Mouse (Mus musculus) CD4-positive helper T cell, adult 2 months (primary cell): ENCODE data around the gene Eepd1.

Experiments
- DNase-seq: peaks from one replicate; pipeline ENCODE4 v3.0.0-alpha.2; 2012; ENCODE audit warnings: low read depth, missing footprints, low spot score

Gene Eepd1

DNA sequence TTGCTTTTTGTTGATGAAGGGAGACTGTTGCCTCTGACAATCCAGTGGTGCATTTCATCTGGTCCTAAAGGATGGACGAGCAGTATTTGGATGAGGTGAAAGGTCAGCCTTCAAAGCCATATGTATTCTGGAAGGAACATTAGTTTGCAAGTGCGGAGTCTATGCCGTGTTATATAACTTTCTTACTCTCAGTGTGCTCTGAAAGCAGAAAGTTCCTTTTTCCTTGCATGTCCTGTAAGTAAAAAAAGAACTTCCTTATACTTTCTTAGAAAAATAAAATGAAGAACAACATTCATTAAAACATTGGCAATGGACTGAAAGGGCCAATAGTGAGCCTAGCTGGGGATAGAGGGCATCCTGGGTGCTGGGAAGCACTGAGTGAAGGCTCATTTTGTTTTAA lies 50.8 kb downstream of the Eepd1 start:
- no peak for DNase-seq

DNA sequence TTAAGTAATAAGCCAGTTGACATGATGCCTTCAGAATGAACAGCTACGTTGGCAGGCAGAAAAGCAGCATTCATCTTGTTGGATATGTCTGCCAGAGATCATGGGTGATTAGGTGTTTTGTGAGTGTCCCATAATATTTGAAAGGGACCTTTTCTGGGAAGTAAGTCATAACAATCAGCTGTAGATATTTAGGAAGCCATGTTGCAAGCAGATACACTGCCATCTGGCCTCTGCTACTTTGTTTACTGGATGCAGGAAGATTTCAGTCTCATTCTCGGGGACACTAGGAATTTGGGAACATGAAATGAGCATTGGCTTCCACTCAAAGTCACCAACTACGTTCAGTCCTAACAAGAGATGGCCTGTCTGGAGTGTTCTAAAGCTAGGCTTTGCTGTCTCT lies 54.1 kb downstream of the Eepd1 start:
- DNase-seq = no peak

DNA sequence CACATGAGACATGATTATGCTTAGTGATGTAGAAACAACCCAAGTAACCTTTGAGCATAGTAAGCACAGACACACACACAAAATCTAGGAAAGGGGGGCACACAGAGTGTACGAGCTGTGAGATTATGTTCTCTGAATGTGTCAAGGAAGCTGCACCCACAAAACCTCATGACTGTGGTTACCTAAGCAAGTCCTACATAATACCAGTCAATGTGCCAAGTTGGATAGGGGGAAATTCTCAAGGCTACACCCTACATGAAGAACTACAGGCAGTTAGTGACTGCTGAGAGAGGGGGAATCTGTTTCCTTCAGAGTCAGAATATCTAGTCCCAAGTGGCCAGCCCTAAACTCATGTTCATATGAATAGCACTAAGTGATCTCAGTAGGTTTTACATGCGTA lies 58.1 kb downstream of the Eepd1 start:
- DNase-seq = no peak

DNA sequence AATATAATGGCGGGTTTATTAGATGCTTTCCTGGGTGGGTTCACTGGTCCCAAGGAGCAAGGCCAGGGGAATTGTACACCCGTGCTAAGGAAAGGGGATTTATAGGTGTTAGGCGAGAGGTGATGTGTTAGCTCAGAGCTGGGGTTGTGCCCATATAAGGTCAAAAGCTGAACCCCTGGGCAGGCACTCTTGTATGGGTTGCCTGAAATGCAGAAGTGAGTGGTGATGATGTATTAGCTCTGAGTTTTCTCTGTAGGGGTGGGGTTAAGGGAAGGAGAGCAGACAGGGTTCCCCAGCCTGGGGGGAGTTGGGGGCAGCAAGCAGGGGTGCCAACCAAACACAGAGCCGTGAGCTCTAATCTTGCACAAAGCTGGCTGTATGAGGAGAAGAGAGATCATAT lies 60.0 kb downstream of the Eepd1 start:
- DNase-seq = no peak

DNA sequence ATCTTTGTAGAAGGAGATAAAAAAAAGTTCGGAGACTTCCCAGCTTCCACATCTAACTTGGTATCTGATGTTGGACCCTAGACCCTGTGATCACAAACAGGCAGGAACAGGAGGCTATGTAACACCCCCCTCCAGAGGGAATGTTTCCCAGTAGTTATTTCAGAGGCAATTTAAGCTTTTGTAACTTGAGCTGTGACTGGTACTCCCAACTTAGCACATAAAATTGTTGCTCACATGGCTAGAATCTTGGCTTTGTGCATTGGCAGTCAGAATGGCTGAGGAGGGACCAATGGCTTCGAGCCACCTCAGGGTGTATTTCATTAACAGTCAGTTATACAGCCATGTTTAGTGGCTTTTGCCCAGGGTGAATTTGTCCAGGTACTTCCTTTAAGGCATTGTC lies 63.9 kb downstream of the Eepd1 start:
- DNase-seq = no peak

DNA sequence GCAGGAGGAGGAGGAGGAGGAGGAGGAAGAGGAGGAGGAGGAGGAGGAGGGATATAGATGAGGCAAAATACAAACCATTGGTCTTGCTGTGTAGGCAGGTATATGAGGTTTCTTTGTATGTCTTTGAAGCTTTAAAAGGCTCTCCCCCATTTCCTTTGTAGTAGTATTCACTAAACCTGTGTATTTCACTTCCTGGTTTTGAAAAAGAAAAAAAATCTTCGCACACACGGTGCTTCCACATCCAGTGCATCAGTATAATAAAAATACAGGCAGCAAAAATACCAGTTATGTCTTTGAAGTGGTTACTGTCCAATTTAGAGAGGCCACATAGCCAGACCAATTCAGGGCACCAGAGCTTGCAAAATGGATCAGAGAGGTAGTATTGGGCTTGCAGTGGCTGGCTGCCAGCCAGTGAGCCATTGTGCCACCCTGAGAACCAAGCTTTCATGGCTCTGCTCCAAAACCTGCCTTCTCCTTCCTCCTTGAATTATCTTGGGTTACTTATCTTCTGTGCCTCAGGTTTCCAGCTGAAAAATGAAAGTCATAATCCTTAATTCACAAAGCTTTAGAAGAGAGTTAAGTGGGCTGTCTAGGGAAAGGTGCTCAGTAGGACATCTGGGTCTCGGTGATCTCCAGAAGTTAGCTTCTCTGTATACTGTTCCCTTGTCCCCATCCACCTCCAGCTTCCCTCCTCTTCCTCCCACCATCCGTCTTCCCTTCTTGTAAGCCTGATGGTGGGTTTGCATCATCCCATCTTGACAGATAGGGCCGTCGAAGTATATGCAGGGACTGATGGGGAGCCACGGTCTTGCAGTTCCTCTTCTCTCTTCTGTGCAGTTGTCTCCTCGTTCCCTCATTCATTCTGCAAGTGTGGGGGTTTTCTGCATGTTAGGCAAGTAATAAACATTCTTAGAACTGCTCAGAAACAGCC lies 68.0 kb downstream of the Eepd1 start:
- peak; percentile 15 for DNase-seq

DNA sequence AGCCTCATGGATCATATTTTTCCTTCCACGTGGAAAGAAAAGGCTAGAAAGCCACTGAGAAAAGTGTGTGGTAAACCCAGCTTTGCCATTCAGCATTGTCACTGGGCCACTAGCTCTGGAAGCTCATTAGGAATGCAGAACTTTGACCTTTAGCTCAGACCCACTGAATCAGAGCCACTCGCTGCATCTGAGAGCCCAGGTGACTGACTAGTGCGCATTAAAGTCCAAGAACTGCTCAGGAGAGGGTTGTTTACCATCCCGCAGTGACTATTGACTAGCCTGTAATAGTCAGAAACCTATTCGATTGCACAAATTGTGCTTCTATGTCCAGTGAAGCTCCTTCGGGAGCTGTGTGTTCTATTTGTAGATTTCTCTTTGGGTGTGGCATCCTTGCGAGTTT lies 68.8 kb downstream of the Eepd1 start:
- no peak for DNase-seq

DNA sequence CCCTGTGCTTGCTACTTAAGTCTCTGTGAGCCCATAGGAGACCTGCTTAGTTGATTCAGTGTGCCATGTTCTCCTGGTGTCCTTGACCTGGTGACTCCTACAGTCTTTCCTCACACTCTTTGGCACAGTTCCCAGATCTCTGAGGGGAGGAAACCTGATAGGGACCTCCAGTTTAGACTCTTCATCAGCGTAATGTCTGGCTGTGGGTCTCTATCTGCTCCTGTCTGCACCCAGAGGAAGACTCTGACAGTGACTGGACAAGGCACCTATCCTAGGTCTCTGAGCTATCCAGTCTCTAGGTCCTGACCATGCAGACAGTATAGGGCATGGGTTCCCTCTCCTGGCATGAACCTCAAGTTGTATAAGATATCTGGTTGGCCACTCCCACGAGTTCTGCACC lies 71.2 kb downstream of the Eepd1 start:
- DNase-seq = no peak

DNA sequence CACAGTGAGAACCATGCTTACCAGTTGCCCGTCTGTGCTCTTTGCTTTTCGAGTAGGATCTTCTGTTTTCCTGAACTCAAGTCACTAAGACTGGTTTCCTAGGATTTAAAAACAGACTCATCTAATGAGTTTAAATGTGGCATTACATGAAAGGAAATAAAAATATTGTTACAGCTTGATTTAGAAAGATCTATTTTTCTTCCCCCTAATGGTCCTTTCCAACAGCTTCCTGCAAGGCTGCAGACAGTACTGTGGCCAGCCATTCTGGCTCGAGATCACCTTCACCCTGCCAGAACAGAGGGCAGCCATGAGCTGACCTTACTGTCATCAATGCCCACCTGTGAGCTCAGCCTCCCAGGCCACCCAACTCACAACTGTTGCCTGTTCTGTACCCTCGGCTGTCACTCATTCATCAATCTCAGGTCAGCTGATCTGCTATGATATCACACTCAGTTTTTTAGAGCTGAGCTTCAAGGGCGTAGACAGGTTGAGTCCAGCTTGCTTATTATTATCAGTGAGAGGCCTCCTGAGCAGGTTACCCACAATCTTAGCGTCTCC lies 73.0 kb downstream of the Eepd1 start:
- no peak for DNase-seq

DNA sequence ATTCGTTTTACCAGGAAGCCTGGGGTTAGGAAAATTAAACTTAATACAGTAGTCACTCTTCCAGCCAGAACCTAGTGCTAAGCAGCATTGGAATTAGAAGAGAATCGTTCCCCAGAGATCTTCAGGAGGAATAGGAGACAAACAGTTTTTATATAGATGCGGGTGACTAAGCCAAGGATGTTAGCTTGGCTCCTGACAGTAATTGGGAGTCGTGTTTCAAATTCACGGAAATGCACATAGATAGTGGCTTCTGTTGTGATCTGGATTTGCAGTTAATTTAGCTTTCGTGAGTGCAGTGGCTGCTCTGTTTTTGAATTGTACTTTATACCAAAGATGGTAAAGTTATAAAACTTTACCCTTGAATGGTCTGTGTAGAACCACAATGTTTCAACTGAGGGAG lies 73.9 kb downstream of the Eepd1 start:
- no peak for DNase-seq

DNA sequence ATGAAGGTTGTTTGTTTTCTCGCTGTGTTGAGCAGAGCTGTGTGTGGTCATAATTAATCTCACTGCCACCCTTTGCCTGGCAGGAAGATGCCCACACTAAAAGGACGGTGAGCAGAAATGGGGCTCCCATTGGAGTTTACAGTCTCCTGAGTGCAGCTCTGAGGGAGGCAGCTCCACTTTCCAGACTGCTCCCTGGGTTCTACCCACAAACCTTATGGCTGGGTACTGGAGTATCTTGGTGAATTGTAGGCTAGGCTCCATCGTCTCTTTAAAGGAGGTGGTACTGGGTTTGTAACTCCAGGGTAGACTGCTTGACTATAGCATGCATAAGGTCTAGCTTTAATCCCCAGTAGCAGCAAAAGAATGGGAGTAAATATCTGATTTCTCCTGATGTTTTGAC lies 74.7 kb downstream of the Eepd1 start:
- no peak for DNase-seq

DNA sequence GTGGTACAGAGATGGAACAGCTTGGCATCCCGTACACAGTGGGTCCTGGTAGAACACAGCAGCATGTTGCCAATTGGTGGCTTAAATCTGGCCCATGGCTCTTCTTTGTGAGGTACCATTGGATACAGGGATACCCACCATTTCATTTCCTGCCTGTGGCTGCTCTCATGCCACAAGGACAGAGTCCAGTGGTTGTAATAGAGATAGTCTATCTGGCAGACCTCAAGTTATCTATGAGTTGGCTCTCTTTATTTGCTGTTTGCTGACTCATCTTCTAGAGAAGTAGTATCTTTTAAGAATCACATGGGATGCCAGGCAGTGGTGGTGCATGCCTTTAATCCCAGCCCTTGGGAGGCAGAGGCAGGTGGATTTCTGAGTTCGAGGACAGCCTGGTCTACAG lies 76.0 kb downstream of the Eepd1 start:
- no peak for DNase-seq

DNA sequence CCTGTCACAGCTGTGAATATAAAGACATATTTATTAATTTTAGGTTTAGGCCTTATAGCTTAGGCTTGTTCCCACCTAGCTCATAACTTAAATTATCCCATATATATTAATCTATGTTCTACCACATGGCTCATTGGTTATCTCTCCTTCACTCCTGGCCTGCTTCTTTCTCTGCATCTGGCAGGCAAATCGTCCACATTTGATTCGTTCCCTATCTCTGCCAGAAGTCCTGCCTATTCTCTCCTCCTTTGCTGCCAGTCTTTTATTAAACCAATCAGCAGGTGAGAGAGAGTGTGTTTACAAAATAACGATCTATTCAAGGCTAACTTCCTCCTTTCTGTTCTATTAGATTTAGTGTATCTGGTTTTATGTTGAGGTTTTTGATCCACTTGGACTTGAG lies 77.5 kb downstream of the Eepd1 start:
- DNase-seq = no peak

DNA sequence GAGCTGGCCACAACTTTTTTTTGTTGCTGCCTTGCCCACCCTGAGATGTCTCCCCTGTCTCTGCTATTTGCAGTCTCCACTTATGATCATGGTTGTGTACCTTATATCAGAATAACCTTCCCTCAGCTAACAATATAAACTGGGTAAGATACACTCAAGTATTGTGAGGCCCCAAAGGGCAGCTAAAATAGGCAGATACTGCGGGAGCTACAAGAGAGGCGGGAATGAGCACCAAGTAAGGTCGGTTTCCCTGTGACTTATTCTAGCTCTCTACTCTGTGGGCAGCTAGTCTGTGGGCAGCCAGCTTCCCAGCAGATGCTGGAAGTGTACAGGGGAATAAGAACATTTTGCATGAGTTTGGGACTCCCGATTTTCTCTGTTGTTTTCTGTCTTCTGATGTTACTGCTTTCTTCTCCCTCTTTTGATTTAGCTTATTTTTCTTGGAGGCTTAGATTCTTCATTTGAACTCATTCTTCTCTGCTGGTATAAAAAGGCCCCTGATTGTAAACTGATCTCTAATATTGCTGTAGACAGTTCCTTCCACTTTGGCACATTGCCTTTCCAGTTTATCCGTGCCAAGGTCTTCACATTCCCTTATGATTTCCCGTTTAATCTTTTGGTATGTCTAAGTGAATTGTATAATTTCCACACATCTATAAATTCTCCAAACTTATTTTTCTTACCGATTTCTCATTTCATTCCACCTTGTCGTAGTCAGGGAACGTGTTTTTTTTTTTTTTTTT lies 78.8 kb downstream of the Eepd1 start:
- DNase-seq = no peak

DNA sequence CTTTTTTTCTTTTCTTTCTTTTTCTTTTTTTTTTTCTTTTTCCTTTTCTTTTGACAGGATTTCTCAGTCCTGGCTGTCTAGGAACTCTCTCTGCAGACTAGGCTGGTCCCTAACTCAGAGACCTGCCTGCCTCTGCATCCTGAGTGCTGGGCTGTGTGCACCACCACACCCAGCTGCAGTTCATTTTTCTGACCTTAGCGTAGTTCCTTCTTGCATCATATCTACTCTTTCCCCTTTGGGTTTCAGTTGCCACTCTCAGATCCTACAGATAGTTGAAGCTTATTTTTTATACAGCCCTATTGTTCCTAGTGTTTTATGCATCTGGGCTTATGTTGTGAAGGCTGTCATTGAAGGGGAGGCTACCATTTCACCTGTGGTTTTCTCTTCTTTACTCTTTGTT lies 79.8 kb downstream of the Eepd1 start:
- no peak for DNase-seq

DNA sequence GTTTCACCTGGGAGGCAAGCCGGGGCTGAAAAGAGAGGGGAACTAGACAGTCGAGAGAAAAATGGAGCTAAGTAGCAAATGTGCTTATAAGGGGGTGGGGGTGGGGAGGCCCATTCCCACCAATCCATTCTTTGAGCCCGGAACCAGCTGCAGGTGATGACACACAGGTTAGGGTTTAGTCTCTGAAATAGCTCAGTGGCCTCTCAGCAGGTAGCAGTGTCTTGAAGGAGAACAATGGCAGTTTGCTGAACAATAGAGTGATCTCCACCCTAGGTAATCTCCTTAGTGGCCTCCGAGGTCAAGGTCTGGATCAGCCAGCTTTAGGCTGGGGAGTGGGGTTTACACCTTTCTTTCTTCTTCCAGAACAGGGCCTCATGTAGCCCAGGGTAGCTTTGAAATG lies 82.5 kb downstream of the Eepd1 start:
- DNase-seq = no peak

DNA sequence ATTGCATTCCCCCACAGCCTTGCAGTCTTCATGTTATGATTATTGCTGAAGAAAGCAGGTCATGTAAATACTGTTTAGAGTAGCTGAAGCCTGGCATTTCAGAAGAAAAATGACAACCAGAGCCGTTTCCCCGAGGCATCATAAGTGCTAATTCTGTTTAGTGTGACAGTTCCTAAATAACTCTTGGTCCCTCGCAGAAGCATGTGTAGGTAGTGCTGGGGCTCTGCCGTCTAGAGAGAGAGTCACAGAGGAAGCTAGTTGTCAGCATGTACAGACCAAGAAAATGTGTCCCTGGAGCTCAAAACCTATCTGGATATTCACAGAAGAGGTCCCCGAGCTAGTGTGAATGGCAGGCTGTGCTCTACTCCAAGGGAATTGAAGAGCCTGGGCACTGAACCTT lies 85.7 kb downstream of the Eepd1 start:
- DNase-seq = no peak

DNA sequence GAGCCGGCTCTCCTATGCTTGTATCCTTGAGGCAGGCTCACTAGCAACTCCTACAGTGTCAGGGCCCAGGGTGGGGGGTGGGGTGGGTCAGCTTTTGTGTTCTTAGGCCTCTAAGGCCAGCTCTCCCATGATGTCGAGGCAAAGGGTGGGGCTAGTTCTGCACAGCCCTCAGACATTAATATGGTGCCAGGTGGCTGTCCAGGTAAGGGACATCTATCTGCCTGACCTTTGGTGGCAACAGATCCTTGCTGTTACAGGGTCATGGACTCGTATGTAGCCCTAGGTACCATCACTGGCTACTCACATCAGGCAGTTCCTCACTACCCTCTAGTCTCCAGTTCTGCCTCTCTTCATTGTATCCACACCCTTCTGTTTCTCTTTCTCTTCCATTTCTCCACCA lies 87.4 kb downstream of the Eepd1 start:
- DNase-seq = no peak

DNA sequence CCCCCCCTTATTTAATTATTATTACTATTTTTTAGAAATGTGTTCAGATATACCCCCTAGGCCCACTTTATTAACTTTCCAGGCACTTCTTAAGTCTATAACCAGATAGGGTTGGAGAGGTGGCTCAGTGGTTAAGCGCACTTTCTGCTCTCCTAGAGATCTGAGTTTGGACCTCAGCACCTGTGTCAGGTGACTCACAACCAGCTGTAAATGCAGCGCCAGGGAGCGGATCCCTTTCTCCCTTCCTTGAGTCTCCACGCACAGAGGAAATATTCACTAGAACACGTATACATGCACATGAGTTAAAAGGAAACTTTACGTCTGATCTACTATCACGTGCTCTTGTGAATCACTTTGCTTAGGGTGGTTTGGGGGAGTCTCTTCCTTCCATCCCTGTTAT lies 88.7 kb downstream of the Eepd1 start:
- DNase-seq = no peak

DNA sequence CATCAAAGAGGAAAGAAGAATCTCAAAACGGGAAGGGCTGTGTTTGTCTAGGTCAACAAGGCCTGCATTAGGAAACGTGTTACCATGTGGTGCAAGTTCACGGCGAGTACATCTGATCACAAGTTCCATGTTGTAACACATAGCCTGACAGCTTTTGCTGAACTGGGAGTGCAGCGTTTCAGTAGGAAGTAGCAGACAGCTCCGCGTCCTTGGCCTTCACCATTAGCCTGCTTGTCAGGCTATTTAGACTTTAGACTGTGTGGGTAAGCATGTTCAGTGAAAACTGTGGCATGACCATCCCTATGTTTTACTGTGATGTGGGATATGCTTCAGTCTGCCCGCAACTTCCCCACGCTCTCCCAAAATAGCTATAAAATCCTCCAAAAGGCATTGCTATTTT lies 89.1 kb downstream of the Eepd1 start:
- no peak for DNase-seq

DNA sequence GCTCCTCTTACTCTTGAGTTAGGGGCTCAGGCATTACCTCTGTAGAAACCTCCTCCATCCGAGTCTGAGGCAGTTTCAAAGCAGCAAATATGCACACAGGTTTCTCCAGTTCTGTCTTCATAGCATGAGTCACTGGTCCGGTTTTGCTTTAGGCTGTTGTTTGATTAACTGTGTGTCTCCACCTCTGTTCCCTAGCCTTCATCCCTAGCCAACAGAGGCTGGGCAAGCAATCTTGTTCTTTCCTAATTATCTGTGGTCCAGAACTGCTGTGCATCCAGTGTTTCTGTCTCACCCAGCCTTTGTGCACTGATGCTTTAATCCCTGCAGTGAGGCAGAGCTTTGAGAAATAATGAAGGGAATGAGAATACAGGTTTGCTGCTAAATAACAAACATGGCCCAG lies 90.0 kb downstream of the Eepd1 start:
- no peak for DNase-seq

DNA sequence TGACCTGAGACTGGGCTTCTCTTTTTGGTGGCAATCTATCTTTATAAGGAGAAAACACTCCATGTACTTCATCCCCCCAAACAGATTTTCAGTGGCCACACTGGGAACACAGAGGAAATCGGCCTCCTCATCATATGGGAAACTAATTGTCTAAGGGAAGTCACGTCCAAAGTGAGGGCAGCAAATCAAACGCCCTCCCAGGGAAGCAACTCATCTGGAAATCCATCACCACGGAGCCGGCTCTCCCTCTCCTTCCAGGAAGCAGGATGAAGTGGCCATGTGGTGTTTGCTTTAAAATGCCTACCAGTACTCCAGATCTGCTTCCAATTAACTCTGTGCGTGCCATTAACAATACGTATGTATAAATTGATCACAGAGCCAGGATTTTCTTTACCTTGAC lies 92.4 kb downstream of the Eepd1 start:
- no peak for DNase-seq

DNA sequence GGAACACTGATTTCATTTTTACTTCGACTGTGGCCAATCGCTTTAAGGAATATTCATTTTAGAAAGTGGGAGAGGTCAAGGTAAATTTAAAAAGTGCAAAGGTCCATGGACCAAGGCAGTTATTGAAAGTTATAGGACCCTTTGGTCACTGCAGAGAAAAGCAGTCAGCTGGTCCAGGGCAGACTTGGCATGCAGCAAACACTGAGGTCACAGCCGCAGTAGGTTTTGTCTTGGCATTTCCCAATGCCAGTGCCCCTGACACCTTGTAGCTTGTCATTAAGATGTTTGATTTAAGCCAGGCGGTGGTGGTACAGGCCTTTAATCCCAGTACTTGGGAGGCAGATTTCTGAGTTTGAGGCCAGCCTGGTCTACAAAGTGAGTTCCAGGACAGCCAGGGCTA lies 92.8 kb downstream of the Eepd1 start:
- no peak for DNase-seq
